Mouse (Mus musculus): ENCODE results near the gene Gm20696.

Gene Gm20696

DNA sequence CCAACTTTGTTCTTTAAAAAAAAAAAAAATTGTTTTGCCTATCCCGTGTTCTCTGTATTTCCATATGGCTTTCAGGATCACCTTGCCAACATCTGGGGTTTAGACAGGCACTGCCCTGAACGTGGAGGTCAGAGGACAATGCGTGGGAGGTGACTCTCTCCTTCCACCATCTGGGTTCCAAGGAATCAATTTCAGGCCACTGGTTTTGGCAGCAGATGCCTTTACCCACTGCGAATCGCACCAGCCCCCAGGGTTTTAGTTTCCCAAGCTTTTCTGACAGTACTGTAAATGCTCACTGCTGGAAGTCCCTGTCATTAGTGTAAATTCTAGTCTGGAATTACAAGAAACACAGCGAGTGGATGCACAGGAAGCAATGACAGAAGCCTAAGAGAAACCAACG is 185.0 kb downstream of the Gm20696 start:
- no peak for TF ChIP-seq GATA4 (IDR thresholded peaks at IDR 0.05; ENCODE audit: insufficient replicate concordance, low read length)

- TF ChIP-seq GATA4 (IDR thresholded peaks at IDR 0.05; ENCODE audit: insufficient replicate concordance, low read length) = no peak
Observed at GRCm38 (mm10) chr6:99478873-99479650, 187.5 kb downstream of the Gm20696 start.

DNA sequence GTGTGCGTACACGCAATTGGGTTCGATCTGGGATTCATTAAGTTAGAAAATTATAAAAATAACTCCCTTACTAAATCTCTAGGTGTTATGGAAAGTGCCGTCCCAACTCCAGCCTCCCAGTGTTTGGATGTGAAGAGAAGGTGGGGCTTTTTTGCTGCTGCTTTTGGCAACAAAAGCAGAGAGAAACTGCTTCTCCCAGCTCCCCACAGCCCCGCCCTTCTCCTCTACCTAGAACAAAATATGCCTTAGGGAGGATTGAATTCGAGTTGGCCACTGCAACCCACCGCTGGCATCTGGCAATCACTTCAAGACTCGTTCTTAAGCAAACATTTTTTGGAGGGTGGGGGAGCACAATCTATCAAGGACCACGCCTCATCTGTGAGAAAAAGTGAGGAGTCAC is 191.6 kb downstream of the Gm20696 start:
- no peak for TF ChIP-seq GATA4 (IDR thresholded peaks at IDR 0.05; ENCODE audit: insufficient replicate concordance, low read length)

GRCm38 (mm10) chr6:99470906-99471305 is 195.7 kb downstream of the Gm20696 start:
- no peak for TF ChIP-seq GATA4 (IDR thresholded peaks at IDR 0.05; ENCODE audit: insufficient replicate concordance, low read length)

GRCm38 (mm10) chr6:99469134-99469834 is 197.3 kb downstream of the Gm20696 start:
- TF ChIP-seq GATA4 (IDR thresholded peaks at IDR 0.05; ENCODE audit: insufficient replicate concordance, low read length) = no peak

DNA sequence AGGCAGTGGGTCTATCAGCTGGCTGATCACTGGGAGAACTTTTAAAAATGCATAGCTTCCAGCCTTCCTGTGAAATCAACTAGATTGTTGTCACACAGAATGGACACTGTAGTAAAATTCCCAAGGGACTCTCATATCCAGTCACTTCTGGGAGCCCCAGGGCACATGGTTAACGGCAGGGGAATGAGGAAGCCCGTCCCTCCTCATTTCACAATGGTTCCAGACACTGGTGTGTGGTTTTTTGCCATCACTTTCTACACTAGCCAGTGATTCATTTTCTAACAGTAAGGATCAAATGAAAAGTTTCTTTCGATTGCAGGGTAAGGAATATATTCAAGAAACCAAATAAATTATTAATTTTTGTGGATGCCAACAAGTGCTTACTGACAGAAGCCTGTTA is 198.8 kb downstream of the Gm20696 start:
- no peak for TF ChIP-seq GATA4 (IDR thresholded peaks at IDR 0.05; ENCODE audit: insufficient replicate concordance, low read length)

GRCm38 (mm10) chr6:99467109-99467508 is 199.5 kb downstream of the Gm20696 start:
- TF ChIP-seq GATA4 (IDR thresholded peaks at IDR 0.05; ENCODE audit: insufficient replicate concordance, low read length) = no peak

DNA sequence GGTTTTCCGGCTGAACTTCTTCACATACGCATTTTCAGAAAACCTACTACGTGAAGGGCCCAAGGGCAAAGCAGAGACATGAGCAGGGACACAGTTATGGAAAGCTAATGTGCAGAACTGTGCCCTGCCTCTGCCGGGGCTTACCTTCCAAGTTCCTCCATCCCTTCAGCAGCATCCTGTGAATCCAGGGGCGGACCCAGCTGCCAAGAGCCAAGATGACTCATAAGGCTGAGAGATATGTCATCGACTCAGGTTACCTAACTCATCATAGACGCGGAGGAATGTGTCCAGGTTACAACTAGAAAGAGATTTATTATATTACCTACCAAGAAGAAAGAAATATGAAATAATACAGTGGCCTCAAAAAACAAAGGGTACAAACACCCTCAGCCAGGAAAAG is 200.2 kb downstream of the Gm20696 start:
- no peak for TF ChIP-seq GATA4 (IDR thresholded peaks at IDR 0.05; ENCODE audit: insufficient replicate concordance, low read length)

- no peak for TF ChIP-seq GATA4 (IDR thresholded peaks at IDR 0.05; ENCODE audit: insufficient replicate concordance, low read length)
Observed at GRCm38 (mm10) chr6:99464449-99464848, 202.1 kb downstream of the Gm20696 start.

GRCm38 (mm10) chr6:99463906-99464305 is 202.7 kb downstream of the Gm20696 start:
- no peak for TF ChIP-seq GATA4 (IDR thresholded peaks at IDR 0.05; ENCODE audit: insufficient replicate concordance, low read length)

- TF ChIP-seq GATA4 (IDR thresholded peaks at IDR 0.05; ENCODE audit: insufficient replicate concordance, low read length) = no peak
Observed at GRCm38 (mm10) chr6:99458775-99459174, 207.8 kb downstream of the Gm20696 start.

GRCm38 (mm10) chr6:99453763-99454520 is 212.7 kb downstream of the Gm20696 start:
- no peak for TF ChIP-seq GATA4 (IDR thresholded peaks at IDR 0.05; ENCODE audit: insufficient replicate concordance, low read length)

DNA sequence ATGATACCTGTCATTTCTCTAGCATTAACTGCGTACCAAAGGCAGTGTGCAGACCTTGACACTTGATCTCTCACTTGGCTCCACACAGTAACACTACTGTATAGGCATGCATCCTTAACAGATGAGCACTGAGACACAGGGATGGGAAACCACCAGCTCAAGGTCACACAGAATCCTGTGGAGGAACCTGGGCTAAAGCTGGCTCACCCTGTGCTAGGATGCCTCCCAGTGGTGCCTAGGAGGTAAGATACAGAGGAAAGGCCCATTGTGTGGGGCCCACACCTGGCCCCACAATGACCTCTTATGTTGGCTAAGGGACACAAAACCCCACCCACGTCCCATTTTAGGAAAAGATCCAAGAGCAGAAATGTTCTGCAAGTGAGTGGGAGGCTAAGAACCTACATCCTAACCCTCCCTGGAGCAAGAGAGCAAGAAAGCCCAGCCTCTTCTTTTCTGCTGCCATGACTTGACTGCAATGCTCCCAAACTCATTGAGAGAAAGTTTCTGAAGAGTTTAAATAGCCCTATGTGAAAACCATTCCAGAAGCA is 213.9 kb downstream of the Gm20696 start:
- no peak for TF ChIP-seq GATA4 (IDR thresholded peaks at IDR 0.05; ENCODE audit: insufficient replicate concordance, low read length)

DNA sequence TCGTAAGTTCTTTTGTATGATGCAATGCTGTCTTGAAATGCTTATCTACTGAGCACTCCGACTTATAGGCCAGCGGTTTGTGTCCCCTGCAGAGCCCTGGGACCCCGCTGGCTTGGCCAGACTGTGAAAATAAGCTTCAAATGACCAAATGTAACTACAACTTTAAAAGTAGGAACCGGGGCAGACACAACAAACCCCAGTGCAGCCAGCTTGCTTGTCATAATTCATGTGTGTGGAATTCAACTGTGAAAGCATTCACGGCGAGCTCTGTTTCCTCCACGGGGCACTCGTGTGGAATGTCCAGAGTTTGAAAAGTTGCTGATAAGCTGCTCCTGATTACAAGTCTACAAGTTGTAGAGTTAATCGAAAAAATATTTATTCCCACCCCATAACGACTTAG is 215.1 kb downstream of the Gm20696 start:
- TF ChIP-seq GATA4 (IDR thresholded peaks at IDR 0.05; ENCODE audit: insufficient replicate concordance, low read length) = no peak

DNA sequence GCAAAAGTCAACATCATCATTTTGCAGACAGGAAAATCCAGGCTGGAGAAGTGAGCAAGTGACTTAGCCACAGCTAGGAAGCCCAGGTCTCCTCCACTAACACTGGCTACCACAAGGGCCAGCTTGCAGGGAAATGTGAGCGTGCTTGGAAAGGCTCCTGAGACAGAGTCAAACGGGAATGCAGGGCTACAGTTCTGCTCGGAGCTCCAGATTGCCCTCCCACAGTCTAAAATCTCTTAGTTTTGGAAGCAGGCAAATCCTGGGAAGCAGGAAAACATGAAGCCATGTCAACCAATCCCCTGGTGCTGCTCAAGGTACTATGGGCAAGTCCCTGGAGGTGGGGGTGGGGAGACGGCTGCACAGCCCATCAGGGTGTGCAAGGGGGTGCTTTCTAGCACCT is 219.2 kb downstream of the Gm20696 start:
- TF ChIP-seq GATA4 (IDR thresholded peaks at IDR 0.05; ENCODE audit: insufficient replicate concordance, low read length) = no peak

All from liver, adult (tissue).